Mouse (Mus musculus): ENCODE data around the gene Ugt1a5. TPM values are rescaled to one million over a fixed set of nuclear protein-coding genes. Genes with fewer than 3 reads are reported as not detected.
"Not testable (repeated sequence)": the region's sequence is repeated elsewhere in the genome, so short reads cannot be mapped to it uniquely, and the experiment has no call there.

Ugt1a5 gene
- polyA plus RNA-seq, 1 experiment: not detected

DNA sequence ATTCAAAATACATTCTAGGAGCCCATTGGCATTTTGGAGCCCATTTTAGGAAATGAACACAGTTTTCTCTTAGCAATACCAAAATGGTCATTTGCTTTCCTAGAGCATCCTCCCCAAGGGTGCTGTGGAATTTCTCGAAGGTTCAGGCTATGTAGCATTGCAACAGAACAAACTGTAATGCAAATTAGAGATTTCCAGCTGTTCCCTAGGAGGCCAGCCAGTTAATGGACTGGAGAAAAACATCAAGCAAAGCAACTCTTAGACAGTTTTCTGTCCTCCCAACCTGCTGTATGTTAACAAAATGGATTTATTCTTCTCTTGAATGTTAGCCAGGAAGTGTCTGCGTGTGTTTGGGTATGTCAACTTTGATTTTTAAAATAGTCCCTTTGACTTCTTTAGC lies 29.2 kb upstream of the Ugt1a5 start:
- WGBS: 81% methylated on average over 2 of the region's 2 CpGs
- no peaks in the 10 kb centered on the region for H3K36me3 ChIP-seq (ENCODE audit: control insufficient read depth, insufficient read depth, low read length)
- H3K27me3 ChIP-seq (ENCODE audit: control insufficient read depth, insufficient read depth, low read length): no peaks in the 10 kb centered on the region
- H3K4me3 ChIP-seq (ENCODE audit: extremely low read depth, insufficient read depth, insufficient read length): no peak overlapping the region
- H3K27ac ChIP-seq (ENCODE audit: insufficient read depth, low read length): no peak overlapping the region
- no peak for DNase-seq (ENCODE audit: low read depth in 1 of 2, low spot score in 2 of 2)
- H3K4me1 ChIP-seq (ENCODE audit: control insufficient read depth, insufficient read depth, insufficient read length): no peaks in the 10 kb centered on the region
- TF ChIP-seq POLR2A (IDR thresholded peaks at IDR 0.05; ENCODE audit: low read depth, low read length): no peak
- TF ChIP-seq CTCF (IDR thresholded peaks at IDR 0.05; ENCODE audit: extremely low read depth, insufficient read depth, insufficient read length, insufficient replicate concordance): no peak

DNA sequence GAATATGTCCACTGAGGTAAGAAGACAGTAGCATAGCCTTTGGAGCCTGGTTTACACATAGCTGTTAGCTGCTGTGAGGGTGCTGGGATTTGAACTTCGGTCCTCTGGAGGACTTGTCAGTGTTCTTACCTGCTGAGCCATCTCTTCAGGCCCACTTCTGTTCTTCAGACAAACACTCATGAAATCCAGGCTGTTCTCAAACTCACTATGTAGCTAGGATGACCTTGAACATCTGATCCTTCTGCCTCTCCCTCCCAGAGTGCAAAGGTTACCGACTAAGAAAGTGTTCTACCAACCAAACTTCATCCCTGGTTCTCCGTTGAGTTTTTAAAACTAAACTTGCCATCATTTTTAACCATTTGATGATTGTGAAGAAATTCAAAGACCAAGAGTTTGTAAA lies 28.5 kb upstream of the Ugt1a5 start:
- Histone ChIP-seq H3K27ac (ENCODE audit: insufficient read depth, low read length) (no peak overlapping the region), H3K36me3 (ENCODE audit: control insufficient read depth, insufficient read depth, low read length) (no peaks in the 10 kb centered on the region), H3K27me3 (ENCODE audit: control insufficient read depth, insufficient read depth, low read length) (no peaks in the 10 kb centered on the region), H3K4me1 (ENCODE audit: control insufficient read depth, insufficient read depth, insufficient read length) (no peaks in the 10 kb centered on the region), H3K4me3 (ENCODE audit: extremely low read depth, insufficient read depth, insufficient read length) (no peak overlapping the region)
- 89% methylated on average over 3 of the region's 3 CpGs for WGBS
- no peak for TF ChIP-seq POLR2A (IDR thresholded peaks at IDR 0.05; ENCODE audit: low read depth, low read length)
- TF ChIP-seq CTCF (IDR thresholded peaks at IDR 0.05; ENCODE audit: extremely low read depth, insufficient read depth, insufficient read length, insufficient replicate concordance): no peak
- DNase-seq (ENCODE audit: low read depth in 1 of 2, low spot score in 2 of 2): no peak

DNA sequence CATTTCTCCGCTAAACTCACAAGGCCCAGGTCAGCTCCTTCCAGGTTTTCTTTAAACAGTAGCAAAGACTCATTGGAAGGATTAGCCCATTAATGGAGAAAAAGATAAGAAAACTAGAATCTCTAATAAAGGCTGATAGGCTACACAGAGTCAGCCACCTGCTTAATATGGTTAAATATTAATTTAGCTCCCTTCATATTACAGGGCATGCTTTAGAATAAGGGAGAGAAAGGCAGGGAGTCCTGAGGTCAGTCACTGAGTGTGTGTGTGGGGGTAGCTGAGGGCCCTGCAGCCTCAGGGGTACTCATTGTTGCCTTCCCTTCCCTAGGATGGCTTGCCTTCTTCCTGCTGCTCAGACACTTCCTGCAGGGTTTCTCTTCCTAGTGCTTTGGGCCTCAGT lies 27.7 kb upstream of the Ugt1a5 start:
- H3K4me3 ChIP-seq (ENCODE audit: extremely low read depth, insufficient read depth, insufficient read length): no peak overlapping the region
- no peaks in the 10 kb centered on the region for H3K4me1 ChIP-seq (ENCODE audit: control insufficient read depth, insufficient read depth, insufficient read length)
- H3K27ac ChIP-seq (ENCODE audit: insufficient read depth, low read length): no peak overlapping the region
- 92% methylated on average over 1 of the region's 1 CpGs for whole genome bisulfite sequencing
- TF ChIP-seq POLR2A (IDR thresholded peaks at IDR 0.05; ENCODE audit: low read depth, low read length) (no peak), CTCF (IDR thresholded peaks at IDR 0.05; ENCODE audit: extremely low read depth, insufficient read depth, insufficient read length, insufficient replicate concordance) (no peak)
- no peaks in the 10 kb centered on the region for H3K36me3 ChIP-seq (ENCODE audit: control insufficient read depth, insufficient read depth, low read length)
- DNase-seq (ENCODE audit: low read depth in 1 of 2, low spot score in 2 of 2): no peak
- no peaks in the 10 kb centered on the region for H3K27me3 ChIP-seq (ENCODE audit: control insufficient read depth, insufficient read depth, low read length)

DNA sequence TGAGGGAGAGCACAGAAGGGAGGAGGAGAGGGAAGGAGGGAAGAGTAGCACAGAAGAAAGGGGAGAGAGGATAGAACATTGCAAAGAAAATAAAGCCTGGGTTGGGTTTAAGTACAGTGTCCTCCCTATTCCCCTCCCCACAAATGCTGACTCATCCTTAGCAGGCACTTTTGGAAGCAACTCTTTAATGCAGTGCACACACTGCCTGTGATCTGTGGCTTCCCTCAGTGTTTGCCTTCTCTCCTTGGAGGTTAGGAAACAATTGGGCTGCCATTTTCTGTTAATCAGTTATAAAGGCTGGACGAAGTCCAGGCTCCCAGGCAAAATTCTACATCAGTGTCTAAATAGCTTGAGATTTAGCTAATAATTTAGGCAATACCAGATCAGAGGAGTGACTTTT lies 25.3 kb upstream of the Ugt1a5 start:
- not testable (repeated sequence) for H3K4me3 ChIP-seq (ENCODE audit: extremely low read depth, insufficient read depth, insufficient read length); H3K36me3 ChIP-seq (ENCODE audit: control insufficient read depth, insufficient read depth, low read length); H3K27me3 ChIP-seq (ENCODE audit: control insufficient read depth, insufficient read depth, low read length); H3K4me1 ChIP-seq (ENCODE audit: control insufficient read depth, insufficient read depth, insufficient read length); DNase-seq (ENCODE audit: low read depth in 1 of 2, low spot score in 2 of 2); H3K27ac ChIP-seq (ENCODE audit: insufficient read depth, low read length)
- 69% methylated on average over 1 of the region's 1 CpGs for WGBS

DNA sequence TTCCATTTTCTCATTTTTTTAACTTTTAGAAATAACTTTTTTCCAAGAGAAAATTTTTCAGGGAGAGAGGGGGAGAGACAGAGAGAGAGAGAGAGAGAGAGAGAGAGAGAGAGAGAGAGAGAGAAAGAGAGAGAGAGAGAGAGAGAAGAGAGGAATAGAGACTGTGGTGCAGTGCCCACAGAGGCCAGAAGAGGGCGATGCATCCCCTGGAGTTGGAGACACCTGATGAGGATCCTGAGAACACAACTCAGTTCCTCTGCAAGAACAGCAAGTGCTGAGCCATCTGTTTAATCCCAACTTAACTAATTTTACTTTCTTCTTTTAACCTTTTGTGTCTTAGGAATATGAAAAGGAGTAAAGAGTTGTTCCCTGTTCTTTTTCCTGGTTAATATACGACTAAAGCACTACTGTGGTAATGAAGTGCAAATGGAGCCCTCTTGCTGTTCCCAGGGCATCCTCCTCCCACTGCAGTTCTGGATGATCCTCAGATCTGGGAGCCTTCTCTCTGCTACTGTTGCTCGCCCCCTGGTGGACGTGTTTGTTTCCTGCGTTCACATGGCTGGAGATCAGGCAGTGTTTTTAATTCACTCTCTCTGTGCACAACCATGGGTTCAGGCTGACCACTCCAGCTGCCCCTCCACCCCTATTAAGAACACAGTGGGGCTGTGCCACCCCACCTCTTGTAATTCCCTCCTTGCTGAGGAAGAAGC lies 21.7 kb upstream of the Ugt1a5 start:
- H3K4me3 ChIP-seq (ENCODE audit: extremely low read depth, insufficient read depth, insufficient read length); H3K27ac ChIP-seq (ENCODE audit: insufficient read depth, low read length); H3K4me1 ChIP-seq (ENCODE audit: control insufficient read depth, insufficient read depth, insufficient read length); H3K27me3 ChIP-seq (ENCODE audit: control insufficient read depth, insufficient read depth, low read length); H3K36me3 ChIP-seq (ENCODE audit: control insufficient read depth, insufficient read depth, low read length): not testable (repeated sequence)
- DNase-seq (ENCODE audit: low read depth in 1 of 2, low spot score in 2 of 2): peak in 1 of 2 experiments; percentile 17
- TF ChIP-seq CTCF (IDR thresholded peaks at IDR 0.05; ENCODE audit: extremely low read depth, insufficient read depth, insufficient read length, insufficient replicate concordance): peak; percentile 26; the same call in 1 of the 2 replicates
- 27% methylated on average over 5 of the region's 5 CpGs for WGBS

DNA sequence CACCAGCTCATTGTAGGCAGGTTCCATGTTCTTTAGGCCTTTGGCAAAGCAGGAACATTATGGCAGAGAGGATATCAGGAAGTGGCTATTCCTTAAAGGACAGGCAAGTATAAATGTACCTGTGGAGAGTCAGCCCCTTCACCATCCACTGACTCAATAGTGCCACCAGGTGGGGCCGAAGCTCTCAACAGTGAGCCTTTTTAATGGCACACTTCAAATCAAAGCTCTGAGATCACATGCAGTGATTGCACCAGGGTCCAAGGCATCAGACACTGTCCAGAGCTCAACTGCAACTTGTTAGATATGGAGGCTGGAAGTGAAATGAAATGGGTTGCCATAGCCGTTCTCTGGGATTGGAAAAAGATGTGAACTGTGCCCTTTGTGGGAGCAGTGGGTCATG lies 20.5 kb upstream of the Ugt1a5 start:
- H3K27ac ChIP-seq (ENCODE audit: insufficient read depth, low read length); H3K36me3 ChIP-seq (ENCODE audit: control insufficient read depth, insufficient read depth, low read length); H3K4me1 ChIP-seq (ENCODE audit: control insufficient read depth, insufficient read depth, insufficient read length); DNase-seq (ENCODE audit: low read depth in 1 of 2, low spot score in 2 of 2); H3K27me3 ChIP-seq (ENCODE audit: control insufficient read depth, insufficient read depth, low read length); H3K4me3 ChIP-seq (ENCODE audit: extremely low read depth, insufficient read depth, insufficient read length): not testable (repeated sequence)
- WGBS: 81% methylated on average over 2 of the region's 2 CpGs

DNA sequence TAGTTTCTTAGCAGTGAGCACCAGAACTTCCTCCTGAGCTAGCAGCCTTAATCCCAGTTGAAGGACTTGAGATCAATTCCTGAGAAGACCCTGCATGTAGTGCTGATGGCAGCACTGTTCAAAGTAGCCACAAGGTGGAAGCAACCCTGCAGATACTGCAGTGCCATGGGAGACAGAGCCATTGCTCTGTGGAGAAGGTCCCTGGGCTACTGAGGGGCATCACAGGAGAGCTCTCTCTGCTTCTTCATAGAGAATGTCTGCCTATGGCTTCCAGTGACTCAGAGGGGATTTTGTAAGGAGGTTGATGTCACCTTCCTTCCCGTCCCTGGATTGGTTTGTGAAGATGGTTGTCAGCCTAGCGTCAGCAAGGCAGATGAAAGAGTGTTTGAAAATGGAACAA lies 15.7 kb upstream of the Ugt1a5 start:
- WGBS: 91% methylated on average over 2 of the region's 2 CpGs
- not testable (repeated sequence) for H3K36me3 ChIP-seq (ENCODE audit: control insufficient read depth, insufficient read depth, low read length); H3K4me1 ChIP-seq (ENCODE audit: control insufficient read depth, insufficient read depth, insufficient read length); DNase-seq (ENCODE audit: low read depth in 1 of 2, low spot score in 2 of 2); H3K27ac ChIP-seq (ENCODE audit: insufficient read depth, low read length); H3K27me3 ChIP-seq (ENCODE audit: control insufficient read depth, insufficient read depth, low read length); H3K4me3 ChIP-seq (ENCODE audit: extremely low read depth, insufficient read depth, insufficient read length)
